Mouse (Mus musculus) stomach, embryonic 15.5 days (tissue): ENCODE data around the gene Acads. TPM values are rescaled to one million over a fixed set of nuclear protein-coding genes. Genes with fewer than 3 reads are reported as not detected.
"Not testable (repeated sequence)": the region's sequence is repeated elsewhere in the genome, so short reads cannot be mapped to it uniquely, and the experiment has no call there.

ENCODE experiments used
- ATAC-seq: fragments of 200-750 bp; cut with Nextera tagmentation; 2 replicates; pipeline ENCODE4 v1.8.0; 2017; ENCODE audit warnings: low read depth, moderate number of reproducible peaks, moderate TSS enrichment; ENCODE audit not compliant: insufficient read depth, low FRiP score
- H3K27ac ChIP-seq: fragments of 300-500 bp; sonication (generic); 2 replicates; pipeline ENCODE4 v1.5.1; 2015; ENCODE audit warnings: mild to moderate bottlenecking, inconsistent platforms
- H3K27me3 ChIP-seq: fragments of 300-500 bp; sonication (generic); replicated peaks from 2 replicates; pipeline ENCODE4 v1.6.1; 2015; ENCODE audit warnings: inconsistent platforms
- H3K36me3 ChIP-seq: fragments of 300-500 bp; sonication (generic); 2 replicates; pipeline ENCODE4 v1.6.1; 2015; ENCODE audit warnings: inconsistent platforms
- H3K4me1 ChIP-seq: fragments of 300-500 bp; sonication (generic); 2 replicates; pipeline ENCODE4 v1.6.1; 2015; ENCODE audit warnings: inconsistent platforms
- H3K4me2 ChIP-seq: fragments of 300-500 bp; sonication (generic); 2 replicates; pipeline ENCODE4 v1.6.1; 2015; ENCODE audit warnings: mild to moderate bottlenecking, inconsistent platforms
- H3K4me3 ChIP-seq: fragments of 300-500 bp; sonication (generic); replicated peaks from 2 replicates; pipeline ENCODE4 v1.5.1; 2015; ENCODE audit warnings: inconsistent platforms
- H3K9ac ChIP-seq: fragments of 300-500 bp; sonication (generic); 2 replicates; pipeline ENCODE4 v1.6.1; 2015; ENCODE audit warnings: inconsistent platforms
- H3K9me3 ChIP-seq: fragments of 300-500 bp; sonication (generic); 2 replicates; pipeline ENCODE4 v1.6.1; 2016; ENCODE audit warnings: inconsistent platforms
- WGBS: fragments of 180-500 bp; shearing (Covaris S2); methylation state at CpG from one replicate; pipeline ENCODE4 v1.1.7; 2015; 5-methylcytosine and 5-hydroxymethylcytosine counted together
- polyA plus RNA-seq: library from polyadenylated mRNA; unstranded; fragments of >200 nt; fragmentation: Nextera tagmentation; extraction: Ambion mirVana; gene quantifications from 2 replicates; pipeline ENCODE4 v1.2.1, GENCODE M21; 2015

The Acads gene
- polyA plus RNA-seq, 1 experiment from 2014 or later, result 64.1 TPM

- H3K4me2 ChIP-seq, result no peak overlapping the region
- peaks cover 5% of the 10 kb centered on the region; the same call in 1 of the 2 replicates for H3K36me3 ChIP-seq
- no peak overlapping the region for H3K27ac ChIP-seq
- H3K27me3 ChIP-seq, result no peaks in the 10 kb centered on the region
- no peaks in the 10 kb centered on the region for H3K4me1 ChIP-seq
- H3K9ac ChIP-seq, result no peak overlapping the region
- no peak overlapping the region for H3K4me3 ChIP-seq
- H3K9me3 ChIP-seq, result no peaks in the 10 kb centered on the region
- ATAC-seq, result no peak
- WGBS, result 89% methylated on average over 8 of the region's 8 CpGs
Observed at GRCm38 (mm10) chr5:115111156-115111555, 8.0 kb downstream of the Acads start.

- H3K9ac ChIP-seq, H3K4me1 ChIP-seq, H3K27ac ChIP-seq, H3K27me3 ChIP-seq, H3K9me3 ChIP-seq, H3K4me3 ChIP-seq, H3K36me3 ChIP-seq, H3K4me2 ChIP-seq, ATAC-seq: not testable (repeated sequence)
- WGBS, result 96% methylated on average over 23 of the region's 23 CpGs
Observed at GRCm38 (mm10) chr5:115103253-115103652, 15.9 kb downstream of the Acads start.

GRCm38 (mm10) chr5:115102231-115102630 lies 16.9 kb downstream of the Acads start:
- H3K4me1 ChIP-seq, result no peaks in the 10 kb centered on the region
- no peaks in the 10 kb centered on the region for H3K9me3 ChIP-seq
- no peak for ATAC-seq
- H3K9ac ChIP-seq, result no peak overlapping the region
- H3K4me3 ChIP-seq, result no peak overlapping the region
- H3K4me2 ChIP-seq, result no peak overlapping the region
- H3K27ac ChIP-seq, result no peak overlapping the region
- 87% methylated on average over 2 of the region's 2 CpGs for WGBS
- no peaks in the 10 kb centered on the region for H3K27me3 ChIP-seq
- H3K36me3 ChIP-seq, result peaks cover 8% of the 10 kb centered on the region; the same call in 1 of the 2 replicates

DNA sequence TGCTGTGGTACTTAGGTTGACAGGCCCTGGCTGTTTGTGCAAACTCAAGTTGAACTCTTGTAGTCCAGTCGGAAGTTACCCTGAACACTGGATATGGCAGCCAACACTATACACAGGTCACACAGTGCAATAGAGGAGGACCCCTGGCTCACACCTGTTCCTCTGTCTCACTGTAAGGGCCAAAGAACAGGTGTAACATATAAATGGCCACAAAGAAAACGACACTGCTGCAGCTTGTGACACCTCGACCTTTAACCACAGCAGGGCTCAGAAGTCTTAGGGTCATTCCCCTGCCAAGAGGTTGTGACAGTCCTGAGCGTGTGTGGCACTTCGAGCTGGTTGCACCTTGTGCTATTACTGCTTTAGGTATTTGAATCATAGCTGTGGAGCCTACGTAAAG lies 18.7 kb downstream of the Acads start:
- H3K36me3 ChIP-seq, result peaks cover 14% of the 10 kb centered on the region

DNA sequence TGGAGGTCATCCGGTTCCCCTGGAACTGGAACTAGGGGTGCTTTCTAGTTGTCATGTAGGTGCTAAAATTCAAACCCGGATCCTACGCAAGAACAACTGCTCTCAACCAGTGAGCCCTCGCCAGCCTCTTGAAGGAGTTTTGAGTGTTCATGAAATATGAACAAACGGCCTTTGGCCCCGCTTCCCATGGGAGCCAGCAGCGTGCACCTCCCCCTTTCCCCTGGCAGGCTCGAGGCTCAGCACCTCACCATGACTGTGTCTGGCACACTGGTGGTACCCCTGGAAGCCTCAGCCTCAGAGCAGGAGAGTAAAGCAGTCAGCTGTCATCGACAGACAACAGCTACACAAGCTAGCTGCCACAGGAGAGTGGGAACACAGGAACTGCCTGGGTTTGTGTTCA lies 19.2 kb downstream of the Acads start:
- H3K27me3 ChIP-seq, result no peaks in the 10 kb centered on the region
- no peak overlapping the region for H3K4me3 ChIP-seq
- no peaks in the 10 kb centered on the region for H3K9me3 ChIP-seq
- no peak overlapping the region for H3K27ac ChIP-seq
- peaks cover 19% of the 10 kb centered on the region for H3K36me3 ChIP-seq
- no peak overlapping the region for H3K4me2 ChIP-seq
- WGBS, result 73% methylated on average over 9 of the region's 9 CpGs
- no peaks in the 10 kb centered on the region for H3K4me1 ChIP-seq
- H3K9ac ChIP-seq, result no peak overlapping the region
- no peak for ATAC-seq

More for the DNA sequence above, 18.7 kb downstream of the Acads start:
- Histone ChIP-seq H3K4me2 (no peak overlapping the region), H3K9me3 (no peaks in the 10 kb centered on the region), H3K4me3 (no peak overlapping the region), H3K9ac (no peak overlapping the region), H3K4me1 (no peaks in the 10 kb centered on the region), H3K27me3 (no peaks in the 10 kb centered on the region), H3K27ac (no peak overlapping the region)
- WGBS, result 82% methylated on average over 6 of the region's 6 CpGs
- ATAC-seq, result no peak

DNA sequence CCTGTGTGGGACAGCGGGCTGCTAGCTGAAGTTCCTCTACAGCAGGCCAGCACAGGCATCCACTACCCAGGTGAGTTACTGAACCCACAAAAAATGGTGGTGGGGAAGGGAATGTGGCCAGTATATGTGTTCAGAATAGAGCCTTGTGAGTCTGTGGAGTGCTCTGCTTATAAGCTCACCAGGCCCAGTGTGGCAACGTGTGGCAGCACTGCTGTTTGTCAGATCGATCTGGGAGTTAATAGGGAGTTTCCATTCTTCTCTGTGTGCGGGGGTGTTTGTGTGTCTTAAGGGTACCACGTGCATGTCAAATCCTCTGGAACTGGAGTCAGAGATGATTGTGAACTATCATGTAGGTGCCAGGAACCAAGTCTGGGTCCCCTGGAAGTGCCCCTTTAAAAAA lies 19.6 kb downstream of the Acads start:
- Histone ChIP-seq H3K4me3 (no peak overlapping the region), H3K4me2 (no peak overlapping the region), H3K9ac (no peak overlapping the region), H3K36me3 (peaks cover 22% of the 10 kb centered on the region), H3K27ac (no peak overlapping the region), H3K4me1 (no peaks in the 10 kb centered on the region), H3K9me3 (no peaks in the 10 kb centered on the region), H3K27me3 (no peaks in the 10 kb centered on the region)
- no peak for ATAC-seq
- WGBS, result 78% methylated on average over 5 of the region's 5 CpGs

GRCm38 (mm10) chr5:115098195-115098594 lies 21.0 kb downstream of the Acads start, which contains the start of gene Gm10401:
TSS of gene Gm10401 (minus strand) at chr5:115098295.
- no peak within 1 kb of the TSS for H3K27ac ChIP-seq
- no peak within 1 kb of the TSS for H3K4me2 ChIP-seq
- H3K9ac ChIP-seq, result no peak within 1 kb of the TSS
- 95% methylated on average over 8 of the region's 8 CpGs for WGBS
- peaks cover 22% of the 10 kb centered on the region for H3K36me3 ChIP-seq
- no peaks in the 10 kb centered on the region for H3K27me3 ChIP-seq
- no peak within 1 kb of the TSS for H3K4me3 ChIP-seq
- ATAC-seq, result no peak
- no peaks in the 10 kb centered on the region for H3K4me1 ChIP-seq
- no peaks in the 10 kb centered on the region for H3K9me3 ChIP-seq

GRCm38 (mm10) chr5:115091776-115092175 lies 27.4 kb downstream of the Acads start:
- no peak overlapping the region for H3K4me3 ChIP-seq
- no peak for ATAC-seq
- no peaks in the 10 kb centered on the region for H3K9me3 ChIP-seq
- H3K27me3 ChIP-seq, result no peaks in the 10 kb centered on the region
- H3K27ac ChIP-seq, result no peak overlapping the region
- H3K9ac ChIP-seq, result no peak overlapping the region
- no peaks in the 10 kb centered on the region for H3K4me1 ChIP-seq
- no peak overlapping the region for H3K4me2 ChIP-seq
- WGBS, result 86% methylated on average over 6 of the region's 6 CpGs
- H3K36me3 ChIP-seq, result peaks cover 42% of the 10 kb centered on the region

GRCm38 (mm10) chr5:115091015-115091414 lies 28.1 kb downstream of the Acads start:
- Histone ChIP-seq H3K36me3 (peaks cover 48% of the 10 kb centered on the region), H3K4me2 (no peak overlapping the region), H3K4me3 (no peak overlapping the region), H3K27ac (no peak overlapping the region), H3K27me3 (no peaks in the 10 kb centered on the region), H3K9ac (no peak overlapping the region), H3K9me3 (no peaks in the 10 kb centered on the region), H3K4me1 (no peaks in the 10 kb centered on the region)
- 68% methylated on average over 3 of the region's 3 CpGs for WGBS
- no peak for ATAC-seq

GRCm38 (mm10) chr5:115089592-115090268 lies 29.4 kb downstream of the Acads start:
- Histone ChIP-seq H3K9ac (no peak overlapping the region), H3K9me3 (no peaks in the 10 kb centered on the region), H3K36me3 (peaks cover 43% of the 10 kb centered on the region), H3K4me2 (no peak overlapping the region), H3K27me3 (no peaks in the 10 kb centered on the region), H3K4me1 (no peaks in the 10 kb centered on the region), H3K4me3 (no peak overlapping the region), H3K27ac (no peak overlapping the region)
- ATAC-seq, result no peak
- WGBS, result 96% methylated on average over 5 of the region's 5 CpGs

GRCm38 (mm10) chr5:115085675-115086074 lies 33.5 kb downstream of the Acads start:
- Histone ChIP-seq H3K4me2 (no peak overlapping the region), H3K27ac (no peak overlapping the region), H3K27me3 (no peaks in the 10 kb centered on the region), H3K9ac (no peak overlapping the region), H3K4me1 (no peaks in the 10 kb centered on the region), H3K36me3 (peaks cover 61% of the 10 kb centered on the region), H3K9me3 (no peaks in the 10 kb centered on the region), H3K4me3 (no peak overlapping the region)
- no peak for ATAC-seq
- WGBS, result 93% methylated on average over 2 of the region's 2 CpGs

GRCm38 (mm10) chr5:115083492-115083891 lies 35.7 kb downstream of the Acads start:
- WGBS, result 80% methylated on average over 6 of the region's 6 CpGs

GRCm38 (mm10) chr5:115081636-115082035 lies 37.5 kb downstream of the Acads start:
- Histone ChIP-seq H3K9me3 (no peaks in the 10 kb centered on the region), H3K9ac (no peak overlapping the region), H3K4me3 (no peak overlapping the region), H3K27me3 (no peaks in the 10 kb centered on the region), H3K4me1 (no peaks in the 10 kb centered on the region), H3K27ac (no peak overlapping the region), H3K36me3 (peaks cover 32% of the 10 kb centered on the region), H3K4me2 (no peak overlapping the region)
- WGBS, result 85% methylated on average over 5 of the region's 5 CpGs
- ATAC-seq, result no peak

More at GRCm38 (mm10) chr5:115083492-115083891, 35.7 kb downstream of the Acads start:
- peaks cover 44% of the 10 kb centered on the region for H3K36me3 ChIP-seq
- no peak for ATAC-seq
- H3K9ac ChIP-seq, result no peak overlapping the region
- H3K4me2 ChIP-seq, result no peak overlapping the region
- H3K4me1 ChIP-seq, result no peaks in the 10 kb centered on the region
- H3K27me3 ChIP-seq, result no peaks in the 10 kb centered on the region
- no peaks in the 10 kb centered on the region for H3K9me3 ChIP-seq
- no peak overlapping the region for H3K27ac ChIP-seq
- no peak overlapping the region for H3K4me3 ChIP-seq
